Mouse (Mus musculus) right cerebral cortex, postnatal 10 days (tissue): Measurements from ENCODE around the gene Zfp366.

Experiments
- DNase-seq, 2 experiments: peaks; one replicate each; pipeline ENCODE4 v3.0.0; 2021; ENCODE audit warnings: low spot score in 2 of 2

The Zfp366 gene

DNA sequence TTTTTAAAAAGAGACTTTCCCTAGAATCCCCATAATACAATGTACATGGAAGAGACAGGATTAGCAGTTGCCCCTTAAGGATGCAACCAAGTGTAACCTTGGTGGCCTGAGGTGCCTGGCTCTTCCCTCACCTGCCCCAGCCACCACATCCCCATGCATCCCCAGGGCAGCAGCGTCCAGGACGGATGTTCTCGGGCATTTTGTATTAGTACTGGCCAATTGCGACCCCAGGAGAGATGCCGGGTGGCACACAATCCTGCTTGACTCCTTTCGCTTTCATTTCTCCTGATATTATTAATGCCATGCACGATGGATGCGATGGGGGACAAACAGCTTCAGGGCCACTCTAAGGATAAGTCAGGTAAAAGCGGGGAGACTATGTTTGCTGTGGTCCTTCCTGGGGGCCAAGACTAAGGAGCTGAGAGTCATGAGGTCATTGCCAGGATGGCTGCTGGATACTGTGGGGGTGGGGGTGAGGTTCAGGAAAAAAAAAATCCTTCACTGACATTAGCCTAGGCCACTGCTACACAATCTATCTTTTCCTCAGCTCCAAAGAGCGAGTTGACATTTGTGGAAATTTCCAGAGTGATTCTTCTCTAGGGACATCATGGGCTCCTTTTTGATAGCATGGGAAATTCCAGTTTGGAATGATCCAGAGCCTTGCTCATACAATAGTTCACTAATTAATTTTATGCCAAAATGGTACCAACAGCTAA is 1.7 kb downstream of the Zfp366 start:
- DNase-seq: no peak

DNA sequence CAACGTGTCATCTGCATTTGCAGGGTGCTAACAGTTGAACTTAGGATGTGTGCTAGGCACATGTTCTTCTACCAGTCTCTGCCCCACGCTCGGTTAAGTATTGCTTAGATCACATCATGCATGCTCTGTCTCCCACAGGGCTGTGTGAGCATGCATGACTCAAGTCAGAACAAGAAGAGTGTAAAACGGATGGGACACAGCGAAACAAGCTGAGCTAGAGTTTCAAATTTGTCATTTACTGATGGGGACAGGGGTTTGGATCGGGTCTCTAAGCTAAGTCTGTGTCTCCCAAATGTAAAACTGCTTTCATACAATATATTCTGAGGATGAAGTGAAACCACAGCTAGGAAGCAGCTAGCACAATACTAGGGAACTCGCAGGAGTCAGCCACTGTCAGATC is 2.2 kb downstream of the Zfp366 start:
- DNase-seq: no peak

DNA sequence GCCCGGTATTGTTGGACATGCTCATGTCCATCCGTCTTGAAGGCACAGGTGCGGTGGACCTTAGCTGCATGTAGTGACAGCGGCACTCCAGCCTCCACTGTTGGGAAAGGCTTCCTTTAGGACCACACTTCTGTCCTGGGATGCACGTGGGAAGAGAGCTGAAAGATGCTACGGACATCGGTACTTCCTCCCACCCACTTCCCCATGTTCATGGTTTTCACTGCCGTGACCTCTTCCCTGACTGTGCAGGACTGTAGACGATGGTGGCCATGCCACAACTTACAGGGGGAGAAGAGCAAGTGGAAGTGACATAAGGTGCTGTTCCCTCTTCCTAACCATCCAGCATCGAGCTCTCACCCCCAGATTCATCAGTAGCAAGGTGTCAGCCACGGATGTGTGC is 2.8 kb downstream of the Zfp366 start:
- no peak for DNase-seq

DNA sequence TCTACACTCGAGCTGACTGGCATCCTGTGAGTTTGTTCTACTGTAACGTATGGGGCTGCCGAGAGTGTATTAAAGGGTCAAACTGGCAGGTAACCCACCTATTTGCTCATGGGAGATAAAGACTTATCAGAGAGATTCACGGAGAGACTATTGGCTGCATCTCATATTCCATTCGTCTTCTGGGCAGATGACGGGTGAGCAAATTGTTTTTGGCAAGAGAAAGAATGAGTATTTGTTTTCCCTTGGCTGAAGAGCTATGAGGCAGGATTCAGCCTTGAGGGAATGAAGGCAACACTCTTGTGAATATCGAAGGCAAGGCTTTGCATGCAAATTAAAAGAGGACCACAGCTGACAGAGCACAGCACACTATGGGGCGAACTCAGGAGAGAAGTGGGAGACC is 4.0 kb downstream of the Zfp366 start:
- DNase-seq: peak in 1 of 2 experiments; percentile 39

DNA sequence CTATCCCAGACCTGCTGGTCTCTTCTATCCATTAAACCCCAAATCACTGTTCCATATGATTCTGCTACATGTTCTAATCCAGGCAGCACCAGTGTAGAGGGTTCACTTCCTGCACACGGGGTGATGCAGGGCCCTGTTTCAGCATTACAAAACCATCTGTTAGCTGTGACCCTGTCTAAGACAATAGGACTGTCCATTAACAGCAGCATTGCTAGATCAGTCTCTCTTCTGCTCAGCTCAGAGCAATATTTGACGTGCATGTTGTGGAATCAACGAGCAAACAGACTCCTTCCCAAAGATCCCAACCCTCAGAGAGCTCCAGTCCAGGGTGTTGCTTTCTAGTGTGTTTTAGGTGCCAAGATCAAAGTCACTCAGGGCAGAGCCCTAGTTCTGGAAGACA is 5.0 kb downstream of the Zfp366 start:
- DNase-seq: no peak

DNA sequence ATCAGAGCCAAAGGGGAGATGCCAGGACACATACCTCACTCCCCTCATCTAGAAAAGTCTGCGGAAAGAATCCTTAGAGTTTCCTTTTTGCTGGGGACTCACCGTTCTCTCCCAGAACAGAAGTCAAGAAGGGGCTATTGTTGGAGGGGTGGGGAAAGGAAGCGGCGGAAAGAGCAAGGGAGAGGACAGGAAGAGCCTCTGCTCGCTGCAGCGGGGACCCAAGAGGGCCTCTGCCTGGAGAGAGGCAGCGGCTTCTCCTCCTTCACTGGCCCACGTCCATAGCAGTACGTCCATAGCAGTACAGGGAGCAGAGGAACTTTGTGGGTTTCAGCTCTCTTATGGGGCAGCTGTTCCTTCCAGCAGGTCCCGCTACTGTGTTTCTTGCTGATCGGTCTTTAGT is 5.8 kb downstream of the Zfp366 start:
- no peak for DNase-seq

DNA sequence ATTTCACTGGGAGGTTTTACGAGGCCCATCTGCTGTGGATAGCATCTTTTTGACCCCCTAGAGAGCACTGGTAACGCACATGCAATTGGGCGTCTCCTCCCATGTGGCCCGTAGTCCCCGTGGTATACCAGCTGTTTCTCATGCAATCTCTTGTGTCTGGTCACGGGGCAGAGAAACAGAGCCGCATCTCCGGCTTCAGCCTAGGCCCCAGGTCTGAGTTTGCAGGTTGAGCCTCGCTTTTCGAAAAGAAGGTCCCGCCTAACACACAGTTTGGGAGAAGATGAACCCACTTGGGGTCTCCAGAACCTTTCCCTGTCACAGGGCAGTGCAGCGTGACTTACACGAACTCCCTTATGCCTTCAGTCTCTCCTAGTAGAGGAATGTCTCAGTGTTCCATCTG is 6.4 kb downstream of the Zfp366 start:
- DNase-seq: no peak

DNA sequence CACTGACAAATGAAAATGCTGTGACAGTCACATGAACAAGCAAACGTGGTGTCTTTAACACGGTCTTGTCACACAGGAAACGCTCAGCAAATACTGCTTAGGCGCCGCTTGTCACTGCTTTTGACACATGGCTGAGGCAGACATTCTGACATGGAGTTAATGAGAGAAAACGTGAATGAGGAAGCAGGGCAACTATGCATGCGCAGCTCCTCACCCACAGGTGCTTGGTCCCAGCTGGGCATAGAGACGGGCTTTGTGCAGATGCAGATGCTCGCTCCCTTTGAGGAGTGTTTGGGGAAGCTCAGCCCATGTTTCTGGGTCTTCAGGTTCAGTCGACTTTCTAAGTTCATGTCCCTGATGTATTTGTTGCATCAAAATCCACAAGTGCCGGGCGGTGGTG is 11.7 kb downstream of the Zfp366 start:
- no peak for DNase-seq

DNA sequence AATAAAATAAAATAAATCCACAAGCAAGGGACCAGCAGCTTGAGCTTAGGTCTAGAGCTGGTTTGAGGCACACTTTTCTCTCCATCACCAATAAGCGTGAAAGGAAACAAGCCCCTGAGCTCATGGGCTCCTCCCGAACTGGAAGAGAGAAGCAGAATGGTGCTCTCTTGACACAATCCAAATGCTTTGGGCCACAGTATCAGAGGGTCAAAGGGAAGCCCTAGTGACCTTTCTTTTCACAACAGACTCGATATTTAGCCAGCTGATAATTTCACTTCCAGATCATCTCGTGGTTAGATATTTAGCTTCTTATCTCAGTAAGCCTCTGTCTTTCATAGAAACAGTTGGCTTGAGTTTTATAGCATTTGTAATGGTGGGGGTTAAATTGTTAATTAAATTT is 12.2 kb downstream of the Zfp366 start:
- no peak for DNase-seq

DNA sequence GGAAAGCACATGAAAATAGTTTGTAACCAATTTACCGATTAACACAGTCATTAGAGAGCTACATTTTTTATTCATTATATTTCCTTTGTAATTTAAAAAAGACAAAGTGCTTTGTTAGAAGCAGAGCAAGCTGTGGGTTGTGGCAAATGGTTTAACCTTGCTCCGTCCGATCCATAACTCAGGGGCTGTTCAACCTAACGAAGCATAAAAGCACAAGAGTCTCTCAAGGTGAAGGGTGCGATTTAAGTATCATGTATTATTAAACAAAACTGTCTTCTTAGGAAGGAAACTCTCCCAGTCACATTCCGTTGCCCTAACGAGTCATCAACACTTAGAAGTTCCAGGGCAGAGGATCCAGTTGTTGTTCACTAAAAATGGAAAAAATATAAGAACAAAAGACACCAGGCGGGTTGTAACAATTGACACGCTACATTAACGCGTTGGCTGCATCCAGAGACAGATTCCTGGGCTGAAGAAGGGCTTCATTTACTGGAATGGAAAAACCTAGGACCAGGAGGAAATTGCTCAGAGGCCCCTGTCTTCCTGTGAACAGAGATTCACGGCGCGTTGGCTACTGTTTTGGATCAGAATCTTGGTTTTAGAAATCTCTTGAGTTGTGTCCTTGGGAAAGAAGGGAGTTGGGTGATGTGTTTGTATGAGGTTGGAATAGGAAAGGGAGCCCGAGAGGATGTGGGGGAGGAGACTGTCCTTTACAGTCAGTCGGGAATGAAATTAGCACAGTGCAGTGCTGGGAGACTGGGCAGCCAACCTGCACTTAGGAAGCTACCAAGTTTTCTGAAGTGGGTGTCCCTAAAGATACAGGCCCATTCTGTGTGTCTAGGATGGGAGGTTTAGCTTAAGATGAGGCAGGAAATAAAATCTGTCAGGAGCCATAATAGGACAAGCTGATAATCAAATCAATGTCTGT is 17.3 kb downstream of the Zfp366 start:
- DNase-seq: no peak

DNA sequence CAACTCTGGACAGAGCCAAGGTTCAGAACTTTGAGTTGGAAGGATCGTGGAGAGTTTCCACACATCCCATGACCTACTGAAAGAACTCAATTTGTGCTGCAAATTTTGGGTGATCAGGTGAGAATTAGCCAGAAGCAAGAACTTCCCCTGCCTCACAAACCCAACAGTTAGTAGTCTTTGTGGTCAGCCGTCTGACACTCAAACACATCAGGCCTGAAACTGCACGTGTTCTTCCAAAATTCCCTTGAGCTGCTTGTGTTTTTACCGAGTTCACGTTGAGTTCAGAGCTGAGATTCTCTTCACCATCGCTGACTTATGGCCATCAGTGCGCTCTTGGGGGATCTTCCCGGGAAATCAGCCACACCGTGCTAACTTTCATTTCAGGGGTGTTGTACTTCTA is 22.6 kb downstream of the Zfp366 start:
- DNase-seq: no peak

DNA sequence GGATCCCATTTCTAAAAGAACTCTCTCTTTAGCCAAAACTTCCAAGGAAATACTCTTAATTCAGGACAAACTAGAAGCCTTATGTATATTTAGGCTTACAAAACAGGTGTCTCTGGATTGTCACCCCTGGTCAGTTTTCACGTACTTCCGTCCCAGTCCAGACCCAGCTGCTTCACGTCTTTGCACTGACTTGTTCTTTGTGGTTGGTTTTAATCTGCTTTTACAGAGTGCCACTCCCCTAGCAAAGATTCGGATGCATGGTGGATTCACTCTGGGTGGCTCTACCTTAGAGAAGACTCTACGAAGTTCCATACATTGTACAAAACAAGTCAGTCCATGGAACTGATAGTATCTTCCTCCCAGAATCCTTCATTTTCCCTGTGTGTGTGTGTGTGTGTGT is 25.2 kb downstream of the Zfp366 start:
- DNase-seq: no peak

DNA sequence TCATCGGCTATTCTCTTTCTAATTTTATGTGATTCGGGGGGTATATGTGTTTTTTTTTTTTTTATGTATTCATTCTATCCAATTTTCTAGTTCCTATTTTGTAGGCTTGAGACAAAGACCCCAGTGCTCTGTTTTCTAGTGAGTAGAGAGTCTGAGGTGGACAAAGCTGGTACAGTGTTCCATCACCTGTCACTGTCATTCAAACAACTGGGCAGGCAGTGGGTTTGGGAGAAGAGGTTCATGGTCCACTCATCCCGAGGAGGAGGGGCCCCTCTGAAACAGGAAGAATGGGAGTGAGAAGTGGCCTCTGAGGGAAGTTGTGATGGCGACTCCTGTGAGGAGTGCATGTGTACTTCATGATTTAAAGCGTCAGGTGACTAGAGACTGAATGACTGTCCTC is 26.2 kb downstream of the Zfp366 start:
- no peak for DNase-seq

DNA sequence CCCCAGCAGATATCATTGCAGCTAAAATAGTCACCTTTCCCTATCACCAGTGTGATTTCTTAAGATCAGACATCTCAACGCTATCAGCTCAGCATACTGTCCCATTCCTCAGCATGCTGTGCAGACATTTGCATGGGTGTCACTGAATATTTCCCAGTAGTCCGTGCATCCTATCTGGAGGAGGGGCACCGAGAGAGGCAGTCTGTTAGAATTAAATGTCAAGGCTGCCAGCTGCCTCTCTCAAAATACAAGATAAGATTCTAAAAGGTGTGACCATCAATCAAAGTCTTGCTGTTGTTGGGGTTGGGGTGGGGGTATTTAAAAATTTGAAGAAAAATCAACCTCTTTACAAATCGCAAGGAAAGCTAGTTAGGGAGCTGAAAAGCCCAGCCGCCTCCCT is 28.4 kb downstream of the Zfp366 start:
- DNase-seq: no peak

DNA sequence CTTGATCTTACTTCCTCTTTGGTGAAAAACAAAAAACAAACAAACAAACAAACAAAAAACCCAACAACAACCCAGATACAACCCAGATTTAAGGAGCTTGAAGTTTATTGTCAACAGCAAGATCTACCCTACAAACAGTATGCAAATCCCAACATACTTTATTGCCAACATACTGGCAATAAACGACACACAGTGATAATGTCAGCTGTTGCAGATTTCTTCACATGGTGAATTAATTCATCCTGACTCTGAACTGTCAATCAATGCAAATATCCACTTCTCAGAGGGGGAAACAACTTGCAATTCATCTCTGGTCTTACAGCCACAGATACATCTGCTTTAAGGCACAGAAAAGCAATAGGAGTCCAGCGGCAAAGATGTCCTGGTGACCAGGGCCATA is 31.4 kb downstream of the Zfp366 start:
- DNase-seq: no peak

DNA sequence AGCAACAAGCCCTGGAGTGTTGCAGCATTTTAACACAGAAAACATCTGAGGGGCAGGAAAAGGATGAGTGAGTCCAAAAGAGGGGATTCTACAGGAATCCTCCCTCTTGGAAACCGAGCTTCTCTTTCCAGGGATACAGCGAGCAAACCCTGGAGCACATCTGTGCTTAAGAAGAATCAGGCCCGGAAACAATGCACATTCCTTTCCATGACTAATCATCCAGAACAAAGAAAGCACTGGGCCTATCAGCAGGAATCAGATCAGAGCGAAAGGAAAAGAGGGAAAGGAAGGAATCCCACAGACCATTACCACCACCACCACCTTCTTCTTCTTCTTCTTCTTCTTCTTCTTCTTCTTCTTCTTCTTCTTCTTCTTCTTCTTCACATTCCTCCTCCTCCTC is 33.4 kb downstream of the Zfp366 start:
- no peak for DNase-seq

DNA sequence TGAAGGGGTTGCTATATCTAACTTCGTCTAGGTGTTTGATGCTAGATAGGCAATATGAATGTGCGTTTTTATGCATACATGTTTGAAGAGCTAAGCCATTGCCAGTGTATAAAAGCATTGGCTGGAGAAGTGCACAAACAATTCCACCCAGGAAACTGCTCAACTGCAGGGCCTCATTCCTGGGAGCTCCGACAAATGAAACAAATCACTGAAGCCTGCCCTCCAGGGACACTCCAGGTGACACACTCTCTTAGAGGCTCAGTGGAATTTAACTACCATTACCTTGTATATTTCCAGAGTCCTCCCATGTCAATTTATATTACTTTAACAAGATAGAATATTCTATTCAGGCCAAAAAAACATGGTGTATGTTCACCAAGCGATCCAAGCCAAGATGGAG is 35.0 kb downstream of the Zfp366 start:
- no peak for DNase-seq

DNA sequence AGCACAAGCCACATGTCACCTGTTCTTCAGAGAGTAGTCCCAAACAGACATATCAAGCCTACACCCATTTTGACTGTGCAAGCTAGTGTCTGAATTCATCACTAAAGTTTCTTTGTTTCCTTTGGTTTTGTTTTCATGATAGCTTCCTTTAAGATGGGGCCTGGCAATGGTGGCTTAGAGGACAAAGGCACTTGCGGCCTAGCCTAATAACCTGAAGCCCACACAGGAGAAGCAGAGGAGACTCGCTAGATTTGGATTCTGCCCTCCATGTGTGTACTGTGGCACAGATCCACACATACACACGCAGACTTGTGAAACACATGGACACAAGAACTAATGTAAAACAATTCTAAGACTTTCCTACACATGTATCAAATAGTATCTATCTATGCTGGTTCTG is 37.4 kb downstream of the Zfp366 start:
- DNase-seq: no peak

DNA sequence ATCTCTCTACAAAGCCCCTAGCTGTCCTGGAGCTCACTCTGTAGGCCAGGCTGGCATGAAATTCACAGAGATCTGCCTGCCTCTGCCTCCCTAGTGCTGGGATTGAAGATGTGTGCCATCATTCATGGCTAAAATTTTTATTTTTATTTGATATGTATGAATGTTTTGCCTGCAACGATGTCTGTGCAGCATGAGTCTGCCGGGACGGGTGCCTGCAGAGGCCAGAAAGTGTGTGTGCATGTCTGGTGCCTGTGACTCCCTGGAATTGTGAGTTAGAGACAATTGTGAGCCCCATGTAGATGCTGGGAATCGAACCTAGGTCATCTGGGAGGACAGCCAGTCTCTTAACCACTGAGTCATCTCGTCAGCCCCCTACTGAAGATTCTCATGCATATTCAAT is 37.9 kb downstream of the Zfp366 start:
- DNase-seq: no peak

DNA sequence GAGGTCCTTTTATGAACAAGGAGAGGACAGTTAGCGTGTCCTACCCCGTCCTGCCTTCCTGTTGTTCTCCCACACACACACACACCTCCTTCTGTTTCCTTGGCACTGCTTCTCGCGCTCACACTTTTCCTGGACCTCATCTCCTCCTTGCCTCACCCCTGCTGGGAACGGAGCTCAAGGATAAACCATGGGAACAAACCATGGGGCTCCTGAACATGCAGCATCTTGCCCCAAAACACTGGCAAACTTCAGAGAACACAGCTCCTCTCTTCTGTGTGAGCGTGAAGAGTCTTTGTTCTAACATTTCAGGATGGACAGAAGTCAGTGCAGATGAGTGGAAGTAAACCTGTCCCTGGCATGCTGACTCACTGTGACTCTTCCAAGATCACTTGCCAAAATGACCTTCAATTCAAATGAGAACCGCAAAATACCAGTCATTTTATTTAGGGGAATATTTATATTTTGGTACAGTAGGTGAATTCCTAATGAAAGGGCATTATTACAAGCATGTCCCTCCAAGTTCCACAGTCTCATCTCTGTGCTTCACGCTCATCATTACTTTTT is 38.8 kb downstream of the Zfp366 start:
- no peak for DNase-seq

DNA sequence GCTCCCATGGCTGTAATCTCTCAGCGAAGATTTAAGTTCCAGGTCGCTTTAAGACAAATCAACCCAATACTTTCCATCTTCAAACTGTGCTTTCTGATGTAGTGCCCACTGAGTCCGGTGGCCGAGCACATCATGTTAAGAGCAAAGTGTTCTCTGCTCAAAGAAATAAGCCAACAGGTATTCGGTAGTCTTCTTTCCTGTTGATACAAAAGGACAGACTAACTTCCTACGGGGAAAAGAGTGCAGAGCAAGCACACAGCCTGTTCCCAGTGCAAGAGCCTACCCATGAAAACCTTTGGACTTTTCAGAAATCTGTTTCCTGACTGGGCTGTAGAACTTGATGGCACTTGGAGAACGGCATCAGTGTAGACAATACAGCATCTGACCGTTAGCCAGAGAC is 39.3 kb downstream of the Zfp366 start:
- DNase-seq: no peak

DNA sequence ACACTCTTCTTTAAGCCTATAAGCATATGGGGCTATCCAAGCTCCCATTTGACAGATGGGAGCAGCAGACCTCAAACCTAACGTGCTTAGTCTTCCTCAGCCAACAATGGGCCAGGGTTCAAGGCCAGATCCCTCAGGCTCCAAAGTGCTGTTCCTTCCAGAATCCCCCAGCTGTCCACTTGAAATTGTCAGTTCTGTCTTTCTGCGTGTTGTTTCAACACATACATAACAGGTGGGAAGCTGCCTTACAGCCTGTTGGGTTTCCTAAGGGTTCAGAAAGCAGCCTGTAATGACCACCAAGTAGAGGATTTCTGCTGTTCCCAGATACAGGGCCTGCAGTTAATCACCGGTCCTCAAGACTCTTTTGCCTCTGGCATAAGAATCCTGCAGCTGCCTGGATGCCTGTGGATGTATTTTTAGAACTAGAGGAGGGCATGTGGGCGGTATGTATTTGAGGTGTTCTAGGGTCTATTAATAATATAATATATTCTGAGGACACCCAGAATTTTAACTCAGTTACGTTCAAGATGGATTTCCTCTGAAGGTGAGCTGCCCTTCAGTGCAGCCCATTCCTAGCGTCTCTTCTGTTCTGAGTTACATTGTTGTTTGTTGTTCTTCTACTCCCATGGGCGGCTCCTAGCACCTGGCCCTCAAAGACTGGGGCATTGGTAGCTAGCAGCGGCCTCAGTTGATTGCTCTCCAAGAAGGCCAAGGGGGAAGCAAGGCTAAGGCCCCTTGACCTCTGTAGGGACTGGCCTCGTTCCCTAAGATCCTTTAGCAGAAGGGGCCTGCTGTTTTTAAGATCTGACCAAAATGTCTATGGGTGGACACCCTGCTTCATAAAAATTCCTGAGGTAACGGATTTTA is 41.0 kb downstream of the Zfp366 start:
- peak in 1 of 2 experiments; percentile 21 for DNase-seq
